Mouse (Mus musculus) heart, embryonic 10.5 days (tissue): ENCODE measurements around the gene Gm9195. TPM values are rescaled to one million over a fixed set of nuclear protein-coding genes. Genes with fewer than 3 reads are reported as not detected.
A peak's percentile ranks its signal among the peaks of the same experiment; 100 is the strongest.

Source experiments
- DNase-seq: peaks from one replicate; pipeline ENCODE4 v3.0.0-alpha.2; 2017; ENCODE audit warnings: low spot score
- H3K27ac ChIP-seq: fragments of 300-500 bp; sonication (generic); 2 replicates; pipeline ENCODE4 v1.5.1; 2016; ENCODE audit warnings: mild to moderate bottlenecking
- H3K27me3 ChIP-seq: fragments of 300-500 bp; sonication (generic); 2 replicates; pipeline ENCODE4 v1.6.1; 2016; ENCODE audit warnings: mild to moderate bottlenecking; ENCODE audit not compliant: poor library complexity, insufficient read depth, severe bottlenecking
- H3K36me3 ChIP-seq: fragments of 300-500 bp; sonication (generic); 2 replicates; pipeline ENCODE4 v1.6.1; 2016; ENCODE audit warnings: mild to moderate bottlenecking, moderate library complexity
- H3K4me1 ChIP-seq: fragments of 300-500 bp; sonication (generic); 2 replicates; pipeline ENCODE4 v1.6.1; 2016; ENCODE audit warnings: mild to moderate bottlenecking
- H3K4me3 ChIP-seq: fragments of 300-500 bp; sonication (generic); 2 replicates; pipeline ENCODE4 v1.5.1; 2016; ENCODE audit warnings: mild to moderate bottlenecking, moderate library complexity
- H3K9me3 ChIP-seq: fragments of 300-500 bp; sonication (generic); 2 replicates; pipeline ENCODE4 v1.6.1; 2016; ENCODE audit warnings: mild to moderate bottlenecking, moderate library complexity
- WGBS: fragments of 180-500 bp; shearing (Covaris S2); methylation state at CpG from one replicate; pipeline ENCODE4 v1.1.7; 2016; 5-methylcytosine and 5-hydroxymethylcytosine counted together
- polyA plus RNA-seq: library from polyadenylated mRNA; unstranded; fragments of >200 nt; fragmentation: Nextera tagmentation; extraction: Ambion mirVana; gene quantifications from 2 replicates; pipeline ENCODE4 v1.2.1, GENCODE M21; 2016

The Gm9195 gene
- polyA plus RNA-seq, 1 experiment from 2014 or later = not detected

DNA sequence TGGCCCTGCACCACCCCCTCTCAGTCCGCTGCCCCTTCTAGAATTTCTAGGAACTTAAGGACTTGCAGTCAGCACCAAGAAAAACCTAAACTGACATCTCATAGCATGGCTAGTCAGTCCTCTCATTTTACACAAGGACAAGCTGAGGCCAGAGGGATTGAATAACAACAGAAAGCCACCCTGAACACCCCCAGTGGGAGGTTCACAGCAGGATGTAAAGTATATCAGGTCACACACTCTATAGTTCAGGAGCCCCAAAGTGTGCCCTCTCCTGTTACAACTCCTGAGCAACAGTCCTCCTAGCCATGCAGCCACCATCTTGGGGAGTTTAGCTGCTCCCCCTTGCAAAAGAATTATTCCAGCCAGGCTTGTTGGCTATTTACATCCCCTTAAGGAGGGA, 2.1 kb upstream of the Gm9195 start:
- no peak for DNase-seq
- Histone ChIP-seq H3K9me3 (no peaks in the 10 kb centered on the region), H3K36me3 (no peaks in the 10 kb centered on the region), H3K4me3 (no peak overlapping the region), H3K4me1 (no peaks in the 10 kb centered on the region), H3K27ac (no peak overlapping the region), H3K27me3 (no peaks in the 10 kb centered on the region)
- 69% methylated on average over 1 of the region's 1 CpGs for WGBS

DNA sequence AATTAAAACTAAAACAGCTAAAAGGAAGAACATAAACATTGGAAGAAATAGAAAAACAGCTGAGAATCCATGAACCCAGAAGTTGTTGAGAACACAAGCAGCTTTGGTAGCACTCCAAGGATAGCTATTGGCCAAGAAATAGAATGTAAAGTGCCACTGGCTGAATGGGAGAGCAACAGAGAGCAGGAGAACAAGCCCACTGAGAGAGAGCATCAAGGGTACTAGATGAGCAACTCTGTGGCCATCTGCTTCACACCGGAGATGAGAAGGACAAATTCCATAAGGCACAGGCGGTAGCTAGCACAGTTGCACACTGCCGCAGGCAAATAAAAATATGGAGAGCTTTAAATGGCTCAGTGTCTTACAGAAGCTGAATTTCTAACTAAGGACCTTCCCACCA, 1.3 kb downstream of the Gm9195 start:
- Histone ChIP-seq H3K4me3 (no peak overlapping the region), H3K27me3 (no peaks in the 10 kb centered on the region), H3K36me3 (no peaks in the 10 kb centered on the region), H3K27ac (no peak overlapping the region), H3K9me3 (no peaks in the 10 kb centered on the region), H3K4me1 (no peaks in the 10 kb centered on the region)
- 94% methylated on average over 3 of the region's 3 CpGs for WGBS
- DNase-seq = no peak

DNA sequence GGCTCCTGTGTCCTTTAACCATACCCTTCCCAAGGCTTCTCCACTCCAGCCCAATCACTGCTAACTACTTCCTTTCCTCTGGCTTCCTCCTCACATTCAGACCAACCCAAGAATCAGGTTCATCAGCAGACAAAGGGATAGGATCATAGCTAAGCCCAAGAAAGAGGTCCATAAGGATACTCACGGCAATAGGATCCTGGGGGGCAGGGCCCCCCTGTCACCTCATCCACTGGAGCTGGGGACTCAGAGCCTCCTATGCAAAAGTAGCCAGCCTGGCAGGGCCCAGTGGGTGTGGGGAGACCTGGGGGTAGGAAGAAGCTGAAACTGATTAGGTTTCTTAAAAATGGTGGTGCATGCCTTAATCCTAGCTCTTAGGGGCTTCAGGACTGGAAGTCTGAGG, 17.1 kb downstream of the Gm9195 start:
- no peaks in the 10 kb centered on the region for H3K36me3 ChIP-seq
- H3K27me3 ChIP-seq = no peaks in the 10 kb centered on the region
- no peaks in the 10 kb centered on the region for H3K4me1 ChIP-seq
- WGBS = 69% methylated on average over 1 of the region's 1 CpGs
- no peaks in the 10 kb centered on the region for H3K9me3 ChIP-seq
- no peak overlapping the region for H3K27ac ChIP-seq
- DNase-seq = no peak
- H3K4me3 ChIP-seq = no peak overlapping the region

DNA sequence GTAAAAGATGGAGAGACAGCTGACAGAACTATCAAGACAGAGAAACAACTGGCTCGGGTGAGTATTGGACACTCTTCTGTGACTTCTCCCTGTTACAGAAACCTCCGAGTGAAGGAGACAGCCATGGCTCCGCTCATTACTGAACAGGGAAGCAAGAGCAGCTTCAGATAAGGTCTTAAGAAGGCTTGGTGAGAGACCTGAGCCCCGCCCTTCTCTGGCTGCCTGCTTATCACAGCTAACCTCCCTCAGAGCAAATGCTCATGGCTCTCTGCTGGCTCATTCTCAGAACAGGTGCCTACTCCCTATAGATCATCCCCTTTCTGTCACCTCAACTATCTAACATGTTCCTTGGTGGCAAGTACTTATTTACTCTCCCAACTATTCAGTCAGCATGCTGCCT, 23.2 kb downstream of the Gm9195 start:
- Histone ChIP-seq H3K4me3 (no peak overlapping the region), H3K4me1 (no peaks in the 10 kb centered on the region), H3K27me3 (no peaks in the 10 kb centered on the region), H3K36me3 (no peaks in the 10 kb centered on the region), H3K27ac (no peak overlapping the region), H3K9me3 (no peaks in the 10 kb centered on the region)
- WGBS = 23% methylated on average over 4 of the region's 4 CpGs
- no peak for DNase-seq

DNA sequence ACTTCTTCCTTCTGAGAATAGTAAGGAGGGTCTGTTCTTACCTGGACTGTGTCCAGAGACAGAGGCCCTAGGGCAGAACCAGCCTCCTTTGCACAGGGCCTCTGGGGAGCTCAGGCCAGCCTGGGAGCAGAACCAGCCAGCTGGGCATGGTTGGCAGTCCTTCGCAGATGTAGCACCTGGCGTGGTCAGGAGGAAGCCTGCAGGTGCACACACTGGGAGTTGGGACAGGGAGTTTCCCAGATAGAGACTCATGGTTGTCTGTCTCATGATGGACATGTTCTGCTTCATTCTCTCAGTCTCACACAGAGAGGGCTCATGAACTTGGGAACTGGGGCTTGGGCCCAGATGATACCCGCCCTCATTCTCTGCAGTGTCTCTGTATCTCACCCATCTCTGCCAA, 25.3 kb downstream of the Gm9195 start:
- WGBS = 85% methylated on average over 3 of the region's 3 CpGs

DNA sequence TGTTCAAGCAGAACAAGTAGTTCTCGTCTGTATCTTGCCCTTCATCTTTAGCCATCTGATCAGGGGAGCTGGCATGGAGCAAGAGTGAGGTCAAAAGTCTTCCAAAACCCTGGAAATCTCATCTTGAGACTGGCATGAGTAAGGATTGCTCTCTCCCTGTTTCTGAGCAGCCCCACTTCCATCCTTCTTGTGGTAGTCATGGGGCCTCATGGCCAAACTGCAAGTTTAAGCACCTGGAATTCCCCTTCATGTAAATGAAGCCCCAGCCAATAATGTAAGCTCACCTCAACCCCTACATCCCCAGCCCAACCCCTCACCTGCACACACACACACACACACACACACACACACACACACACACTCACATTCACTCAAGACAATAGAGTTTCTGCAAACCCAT, 30.0 kb downstream of the Gm9195 start:
- Histone ChIP-seq H3K27ac (no peak overlapping the region), H3K4me3 (no peak overlapping the region), H3K27me3 (no peaks in the 10 kb centered on the region), H3K4me1 (no peaks in the 10 kb centered on the region), H3K36me3 (no peaks in the 10 kb centered on the region), H3K9me3 (no peaks in the 10 kb centered on the region)
- WGBS = 72% methylated on average over 1 of the region's 1 CpGs
- no peak for DNase-seq

More for the DNA sequence above, 25.3 kb downstream of the Gm9195 start:
- DNase-seq = no peak
- Histone ChIP-seq H3K27me3 (no peaks in the 10 kb centered on the region), H3K36me3 (no peaks in the 10 kb centered on the region), H3K9me3 (no peaks in the 10 kb centered on the region), H3K27ac (no peak overlapping the region), H3K4me1 (no peaks in the 10 kb centered on the region), H3K4me3 (no peak overlapping the region)

DNA sequence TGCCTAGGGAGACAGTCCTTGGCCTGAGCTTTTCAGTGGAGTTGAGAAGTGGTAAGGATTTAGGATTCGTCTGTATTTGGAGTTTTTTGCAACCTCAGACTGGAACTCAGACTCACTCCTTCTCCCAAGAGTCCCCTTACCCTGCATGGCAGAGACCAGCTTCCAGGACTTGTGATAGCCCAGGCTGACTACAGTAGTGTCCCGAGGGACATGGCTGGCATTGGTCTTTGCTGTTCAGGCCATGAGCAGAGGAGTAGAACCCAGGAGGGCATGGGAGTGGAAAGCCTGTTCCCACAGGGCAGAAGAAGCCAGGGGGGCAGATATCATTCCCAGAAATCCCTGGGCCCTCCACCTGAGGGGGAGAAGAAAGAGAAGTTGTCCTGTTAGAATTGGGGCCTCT, 31.3 kb downstream of the Gm9195 start:
- 77% methylated on average over 2 of the region's 2 CpGs for WGBS
- Histone ChIP-seq H3K4me3 (no peak overlapping the region), H3K4me1 (no peaks in the 10 kb centered on the region), H3K27me3 (no peaks in the 10 kb centered on the region), H3K27ac (no peak overlapping the region), H3K36me3 (no peaks in the 10 kb centered on the region), H3K9me3 (no peaks in the 10 kb centered on the region)
- DNase-seq = no peak

DNA sequence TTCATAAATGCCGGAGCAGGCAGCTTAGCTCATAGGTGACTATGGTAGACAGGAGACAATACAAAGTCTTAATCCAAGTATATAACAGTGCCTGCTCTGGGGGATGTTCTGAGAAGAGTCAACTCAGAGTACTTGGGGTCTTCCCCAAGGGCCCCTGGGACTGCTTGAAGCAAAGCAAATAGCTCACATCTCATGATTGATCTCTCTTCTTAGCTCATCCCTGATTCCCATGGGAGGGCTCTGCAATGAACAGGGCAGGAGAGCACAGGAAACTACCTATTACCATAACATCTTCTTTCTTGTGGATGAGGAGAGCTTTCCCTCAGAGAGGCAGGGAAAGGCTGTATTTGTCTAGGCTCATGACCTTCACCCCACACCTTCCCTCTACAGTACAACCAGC, 32.7 kb downstream of the Gm9195 start:
- WGBS = 88% methylated on average over 1 of the region's 1 CpGs
- H3K27ac ChIP-seq = no peak overlapping the region
- H3K27me3 ChIP-seq = no peaks in the 10 kb centered on the region
- no peaks in the 10 kb centered on the region for H3K36me3 ChIP-seq
- no peaks in the 10 kb centered on the region for H3K4me1 ChIP-seq
- no peaks in the 10 kb centered on the region for H3K9me3 ChIP-seq
- DNase-seq = no peak
- H3K4me3 ChIP-seq = no peak overlapping the region

DNA sequence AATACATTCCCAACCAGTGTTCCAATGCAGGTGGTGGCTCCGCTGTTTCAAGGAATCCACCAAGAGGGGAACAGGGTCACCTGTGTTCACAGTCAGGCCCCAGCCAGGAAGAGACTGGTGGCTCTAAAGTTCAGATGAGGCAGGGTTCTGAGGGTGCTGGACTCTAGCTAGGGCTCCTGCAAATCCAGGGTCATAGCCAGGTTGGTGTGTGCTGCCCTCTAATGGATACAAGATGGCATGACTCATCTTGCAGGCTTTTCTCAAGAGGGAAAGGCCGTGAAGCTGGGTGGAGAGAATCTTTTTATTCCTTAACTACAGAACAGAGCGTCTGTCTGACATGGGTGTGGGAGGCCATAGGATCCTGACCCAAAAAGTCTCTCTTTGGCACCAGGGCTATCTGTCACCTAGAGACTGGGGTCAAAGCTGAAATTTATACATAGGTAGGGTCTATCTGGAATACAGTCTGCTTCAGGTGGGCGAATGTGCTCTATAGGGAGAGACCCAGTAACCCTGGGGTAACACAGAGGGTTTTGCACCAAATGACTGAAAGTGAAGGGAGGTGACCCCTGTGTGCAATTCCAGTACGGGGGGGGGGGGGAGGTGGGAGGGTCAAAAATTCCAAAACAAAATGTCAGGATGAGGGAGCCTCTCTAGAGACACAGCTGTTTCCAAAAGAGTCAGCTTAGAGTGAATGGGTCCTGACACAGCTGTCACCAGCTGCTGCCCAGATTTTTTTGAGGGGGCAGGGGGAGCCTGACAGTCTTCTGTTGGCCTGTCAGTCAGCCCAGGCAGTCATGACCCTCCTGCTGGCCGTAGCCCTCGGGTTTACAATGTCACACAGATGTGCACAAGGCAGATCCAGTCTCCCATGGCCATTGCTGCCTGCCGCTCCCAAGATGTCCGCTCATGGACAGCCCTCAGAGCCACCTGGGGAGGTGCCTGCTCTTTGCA, 44.2 kb downstream of the Gm9195 start:
- no peaks in the 10 kb centered on the region for H3K9me3 ChIP-seq
- DNase-seq = no peak
- H3K4me3 ChIP-seq = no peak overlapping the region
- peaks cover 7% of the 10 kb centered on the region; the same call in 1 of the 2 replicates for H3K27me3 ChIP-seq
- 63% methylated on average over 9 of the region's 9 CpGs for WGBS
- H3K27ac ChIP-seq = no peak overlapping the region
- H3K36me3 ChIP-seq = no peaks in the 10 kb centered on the region
- no peaks in the 10 kb centered on the region for H3K4me1 ChIP-seq

DNA sequence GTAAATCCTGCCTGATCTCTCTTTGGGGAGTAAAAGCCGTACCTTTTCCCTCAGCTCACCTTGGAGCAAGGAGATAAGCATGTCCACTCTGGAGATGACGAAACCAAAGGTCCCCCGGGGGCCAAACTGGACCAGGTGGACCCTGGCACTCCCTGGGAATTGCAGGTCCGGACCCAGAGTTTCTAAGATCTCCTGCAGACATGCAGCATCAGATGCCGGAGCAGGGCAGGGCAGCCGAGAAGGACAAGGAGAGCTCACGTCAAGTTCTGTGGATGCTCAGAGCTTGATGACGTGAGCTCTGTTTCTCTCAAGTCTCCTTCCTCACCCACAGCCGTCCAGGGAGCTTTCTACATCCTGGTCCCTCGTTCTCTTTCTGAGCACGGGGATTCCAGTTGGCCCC, 48.7 kb downstream of the Gm9195 start:
- Histone ChIP-seq H3K27me3 (peaks cover 3% of the 10 kb centered on the region; the same call in 1 of the 2 replicates), H3K27ac (no peak overlapping the region), H3K4me1 (no peaks in the 10 kb centered on the region), H3K4me3 (no peak overlapping the region), H3K9me3 (no peaks in the 10 kb centered on the region), H3K36me3 (no peaks in the 10 kb centered on the region)
- WGBS = 77% methylated on average over 11 of the region's 11 CpGs
- DNase-seq = no peak

DNA sequence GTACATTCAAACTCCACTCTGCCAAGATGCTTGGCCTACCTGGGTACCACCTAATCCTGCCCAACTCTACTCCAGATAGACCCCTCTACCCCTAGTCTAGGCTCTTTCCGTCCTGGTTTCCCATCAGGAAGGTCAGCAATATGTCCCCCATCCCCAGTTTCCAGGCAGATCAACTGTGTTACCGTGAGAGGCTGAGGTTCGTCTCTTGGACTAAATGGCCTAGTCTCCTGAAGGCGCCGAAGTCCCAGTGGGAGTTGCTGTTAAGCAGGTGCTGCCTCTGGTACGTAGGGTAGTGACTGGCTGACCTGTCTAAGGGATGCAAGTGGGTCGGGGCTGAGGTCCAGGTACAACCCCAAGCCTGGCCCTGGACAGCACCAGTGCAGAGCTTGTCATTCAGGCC, 50.7 kb downstream of the Gm9195 start:
- whole genome bisulfite sequencing = 81% methylated on average over 7 of the region's 7 CpGs
- no peaks in the 10 kb centered on the region for H3K36me3 ChIP-seq

DNA sequence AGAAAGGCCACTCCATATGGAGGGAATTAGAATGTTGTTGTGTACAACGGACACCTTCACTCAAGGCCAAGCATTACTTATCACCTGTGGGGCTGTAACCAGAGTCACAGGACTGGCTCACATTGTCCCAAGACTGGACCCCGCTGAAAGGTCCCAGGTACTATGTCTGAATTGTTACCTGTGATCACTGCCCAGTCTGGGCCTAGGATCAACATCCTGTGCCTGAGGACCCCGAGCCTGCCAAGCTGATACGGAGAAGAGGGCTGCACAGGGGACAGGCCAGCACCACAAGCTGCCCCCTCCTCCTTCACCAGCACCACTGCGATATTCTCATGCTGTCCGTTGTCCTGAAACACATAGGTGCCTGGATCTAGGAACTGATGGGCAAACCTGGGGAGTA, 51.2 kb downstream of the Gm9195 start:
- no peaks in the 10 kb centered on the region for H3K9me3 ChIP-seq
- DNase-seq = peak; percentile 60
- H3K4me3 ChIP-seq = no peak overlapping the region
- no peak overlapping the region for H3K27ac ChIP-seq
- 85% methylated on average over 6 of the region's 6 CpGs for WGBS
- no peaks in the 10 kb centered on the region for H3K27me3 ChIP-seq
- H3K4me1 ChIP-seq = no peaks in the 10 kb centered on the region
- no peaks in the 10 kb centered on the region for H3K36me3 ChIP-seq

More for the DNA sequence above, 50.7 kb downstream of the Gm9195 start:
- no peak overlapping the region for H3K27ac ChIP-seq
- no peaks in the 10 kb centered on the region for H3K9me3 ChIP-seq
- peak; percentile 51 for DNase-seq
- H3K4me1 ChIP-seq = no peaks in the 10 kb centered on the region
- H3K27me3 ChIP-seq = no peaks in the 10 kb centered on the region
- no peak overlapping the region for H3K4me3 ChIP-seq

DNA sequence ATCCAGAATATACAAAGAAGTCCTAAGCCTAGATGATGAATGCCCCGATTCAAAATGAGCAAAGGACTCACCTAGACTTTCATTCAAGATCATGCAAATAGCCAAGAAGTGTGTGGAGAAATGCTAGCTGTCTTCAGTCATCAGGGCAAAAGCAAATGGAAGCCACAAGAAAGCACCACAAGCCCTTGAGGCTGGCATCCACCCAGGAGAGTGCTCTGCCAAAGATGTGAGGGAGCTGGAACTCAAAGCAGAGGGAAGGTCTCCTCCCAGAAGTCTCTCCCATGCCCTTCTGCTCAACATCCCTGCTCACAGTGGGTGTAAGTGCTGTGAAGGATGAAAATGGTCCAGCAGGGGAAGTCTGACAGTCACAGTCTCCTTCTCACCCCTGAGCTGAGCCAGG, 52.7 kb downstream of the Gm9195 start:
- no peak overlapping the region for H3K27ac ChIP-seq
- no peaks in the 10 kb centered on the region for H3K36me3 ChIP-seq
- DNase-seq = peak; percentile 67
- no peaks in the 10 kb centered on the region for H3K27me3 ChIP-seq
- 86% methylated on average over 1 of the region's 1 CpGs for WGBS
- no peaks in the 10 kb centered on the region for H3K4me1 ChIP-seq
- H3K9me3 ChIP-seq = no peaks in the 10 kb centered on the region
- H3K4me3 ChIP-seq = no peak overlapping the region

DNA sequence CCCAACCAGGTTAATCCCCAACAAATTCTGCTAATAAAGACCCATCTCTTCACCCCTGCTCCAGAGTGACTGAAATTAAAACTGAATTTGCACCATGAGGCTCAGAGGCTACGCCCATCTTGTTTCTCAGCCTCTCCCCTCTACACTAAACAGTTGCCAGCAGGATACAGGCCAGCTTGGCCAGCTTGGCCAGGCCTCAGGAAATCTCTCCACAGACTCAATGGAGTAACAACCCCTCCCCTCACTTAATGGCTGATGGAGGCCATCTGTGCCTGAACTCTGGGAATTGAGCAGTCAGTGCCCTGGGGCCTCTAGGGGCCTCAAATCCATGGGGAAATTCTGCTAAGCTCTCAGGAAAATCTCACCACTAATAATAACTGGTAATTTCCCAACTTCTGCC, 101.9 kb downstream of the Gm9195 start:
- Histone ChIP-seq H3K4me1 (no peaks in the 10 kb centered on the region), H3K4me3 (no peak overlapping the region), H3K27ac (no peak overlapping the region), H3K27me3 (no peaks in the 10 kb centered on the region), H3K36me3 (no peaks in the 10 kb centered on the region), H3K9me3 (no peaks in the 10 kb centered on the region)
- WGBS = 62% methylated on average over 1 of the region's 1 CpGs
- no peak for DNase-seq
